Mouse (Mus musculus): ENCODE results near the gene F10. TPM values are rescaled to one million over a fixed set of nuclear protein-coding genes. Genes with fewer than 3 reads are reported as not detected.
A peak's percentile ranks its signal among the peaks of the same experiment; 100 is the strongest.

Gene F10
- polyA plus RNA-seq (2015; fragmentation: Nextera tagmentation; extraction: Ambion mirVana): 0.28 and 0.68 TPM in 2 replicates

DNA sequence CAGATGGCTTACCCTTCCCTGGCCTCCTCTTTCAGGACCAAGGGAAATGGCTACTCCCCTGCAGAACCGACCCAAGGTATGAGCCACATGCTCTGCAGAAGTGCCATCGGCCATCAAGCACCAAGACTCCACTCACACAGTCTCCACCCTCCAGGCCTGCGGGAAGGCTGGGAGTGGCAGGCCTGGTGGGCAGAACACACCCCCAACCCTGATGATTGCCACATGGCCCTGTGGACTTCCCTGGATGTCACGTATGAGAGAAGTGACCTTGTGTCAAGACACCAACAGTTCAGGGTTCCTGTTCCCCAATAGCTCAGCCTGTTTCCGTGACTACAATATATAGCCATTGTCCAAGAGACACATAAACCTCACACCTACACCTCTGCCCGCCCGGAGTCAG, at the start of gene F10:
Gene F10, plus strand, starts transcription at position 294 of the 400 bp plus-strand sequence.
- Histone ChIP-seq H3K27ac (no peak within 1 kb of the TSS), H3K36me3 (no peaks in the 10 kb centered on the region), H3K4me1 (no peaks in the 10 kb centered on the region), H3K27me3 (no peaks in the 10 kb centered on the region), H3K9me3 (no peaks in the 10 kb centered on the region), H3K4me2 (replicated peaks) (no peak within 1 kb of the TSS), H3K4me3 (no peak within 1 kb of the TSS), H3K9ac (no peak within 1 kb of the TSS; the same call in 1 of the 2 replicates)
- 51% methylated on average over 7 of the region's 7 CpGs for WGBS
- ATAC-seq (ENCODE audit: low FRiP score, low read depth): no peak

DNA sequence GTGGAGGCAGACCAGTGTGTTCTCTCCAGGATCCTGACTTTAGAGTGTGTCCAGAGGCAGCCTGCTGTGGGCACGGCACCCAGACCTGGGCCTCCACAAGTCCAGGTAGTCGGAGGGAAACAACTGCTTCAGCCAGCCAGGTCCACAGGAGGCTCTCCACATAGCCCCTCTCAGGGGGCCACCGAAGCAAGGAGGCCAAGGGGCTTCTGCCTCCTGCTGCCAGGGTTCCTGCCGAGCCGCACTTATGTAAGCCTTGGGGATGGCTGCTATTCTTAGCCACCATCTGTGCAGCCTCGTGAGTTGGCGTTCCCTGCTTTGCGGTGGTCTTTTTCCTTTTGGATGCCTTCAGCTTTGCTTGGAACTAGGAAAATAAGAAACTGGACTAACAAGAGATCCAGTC, 49.5 kb upstream of the F10 start:
- no peak for ATAC-seq (ENCODE audit: low FRiP score, low read depth)
- no peak overlapping the region for H3K4me3 ChIP-seq
- H3K4me2 ChIP-seq (replicated peaks): no peak overlapping the region
- WGBS: 71% methylated on average over 8 of the region's 8 CpGs
- no peak overlapping the region for H3K9ac ChIP-seq
- no peaks in the 10 kb centered on the region for H3K9me3 ChIP-seq
- no peaks in the 10 kb centered on the region for H3K4me1 ChIP-seq
- H3K27me3 ChIP-seq: no peaks in the 10 kb centered on the region
- peaks cover 17% of the 10 kb centered on the region for H3K36me3 ChIP-seq
- no peak overlapping the region for H3K27ac ChIP-seq

DNA sequence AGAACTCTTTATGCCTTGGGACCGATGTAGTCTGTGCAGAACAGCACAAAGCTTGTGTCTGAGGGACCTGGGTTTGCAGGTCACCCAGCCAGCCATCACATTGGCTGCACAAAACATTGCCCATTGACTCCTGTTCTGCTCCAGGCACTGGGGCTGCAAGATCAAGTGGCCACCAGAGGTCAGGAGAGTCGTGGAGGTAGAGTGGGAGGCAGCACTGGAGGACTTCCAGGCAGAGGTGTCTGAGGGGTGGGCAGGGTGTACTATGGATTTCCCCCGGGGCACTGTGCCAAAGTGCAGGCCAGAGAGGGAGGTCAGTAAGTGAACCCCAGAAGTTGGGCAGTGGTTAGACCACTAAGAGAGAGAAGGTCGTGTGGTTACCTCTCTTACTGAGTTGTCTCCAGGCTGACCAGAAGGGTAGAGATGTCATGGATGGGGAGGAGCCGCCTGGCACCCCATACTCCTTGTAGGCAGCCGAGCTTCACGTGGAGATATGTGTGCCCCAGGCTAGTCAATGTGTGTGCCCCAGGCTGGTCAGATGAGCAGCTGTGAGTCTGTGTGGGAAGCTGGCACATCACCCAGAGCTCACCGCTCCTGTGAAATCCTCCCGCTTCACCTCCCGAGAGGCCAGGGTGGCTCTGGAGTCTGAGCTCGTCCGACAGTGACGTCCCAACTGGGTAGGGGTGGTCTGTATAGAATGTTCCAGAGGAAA, 48.2 kb upstream of the F10 start:
- H3K9me3 ChIP-seq: no peaks in the 10 kb centered on the region
- no peak overlapping the region for H3K4me2 ChIP-seq (replicated peaks)
- 79% methylated on average over 13 of the region's 13 CpGs for WGBS
- H3K4me1 ChIP-seq: no peaks in the 10 kb centered on the region
- peaks cover 23% of the 10 kb centered on the region for H3K36me3 ChIP-seq
- H3K4me3 ChIP-seq: no peak overlapping the region
- H3K27ac ChIP-seq: no peak overlapping the region
- H3K9ac ChIP-seq: no peak overlapping the region
- no peak for ATAC-seq (ENCODE audit: low FRiP score, low read depth)
- no peaks in the 10 kb centered on the region for H3K27me3 ChIP-seq

DNA sequence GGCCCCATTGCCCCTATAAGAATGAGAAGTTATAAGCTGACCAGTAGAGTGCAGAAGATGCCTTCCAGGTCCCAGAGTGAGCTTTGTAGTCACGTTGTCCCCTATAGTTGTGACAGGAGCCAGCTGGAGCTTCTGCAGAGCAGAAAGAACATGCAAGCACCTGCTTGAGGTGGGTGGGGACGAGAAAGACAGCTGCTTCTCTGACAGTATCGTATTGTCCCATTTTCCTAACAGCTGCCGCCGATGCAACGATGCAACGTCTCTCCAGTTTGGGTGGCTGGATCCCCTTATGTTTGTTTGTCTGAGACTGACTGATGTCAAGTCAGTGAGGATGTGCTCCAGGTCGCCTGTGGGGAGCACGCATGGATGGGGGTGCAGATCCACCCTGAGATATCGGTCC, 45.7 kb upstream of the F10 start:
- Histone ChIP-seq H3K9me3 (no peaks in the 10 kb centered on the region), H3K36me3 (peaks cover 9% of the 10 kb centered on the region), H3K4me3 (no peak overlapping the region), H3K4me1 (peaks cover 17% of the 10 kb centered on the region), H3K4me2 (replicated peaks) (no peak overlapping the region), H3K9ac (no peak overlapping the region), H3K27ac (no peak overlapping the region), H3K27me3 (no peaks in the 10 kb centered on the region)
- 68% methylated on average over 10 of the region's 10 CpGs for WGBS
- no peak for ATAC-seq (ENCODE audit: low FRiP score, low read depth)

DNA sequence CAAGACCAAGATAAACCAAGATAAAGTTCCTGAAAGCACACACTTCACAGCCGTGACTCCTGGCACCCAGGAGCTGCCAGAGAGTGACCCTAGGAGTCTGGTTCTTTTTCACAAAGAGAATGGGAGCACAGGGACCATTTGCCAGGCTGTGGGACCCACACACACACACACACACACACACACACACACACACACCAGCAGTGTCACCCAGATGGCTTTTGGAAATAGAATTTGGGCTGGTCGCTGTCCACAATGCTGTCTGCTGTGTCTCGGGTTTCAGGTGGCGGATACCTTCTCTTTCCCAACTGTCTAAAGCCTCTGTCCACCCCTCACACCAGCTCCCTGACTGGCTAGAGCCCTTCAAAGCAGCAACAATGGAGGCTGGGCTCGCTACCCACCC, 42.6 kb upstream of the F10 start:
- H3K9ac ChIP-seq: no peak overlapping the region
- H3K9me3 ChIP-seq: no peaks in the 10 kb centered on the region
- WGBS: 76% methylated on average over 5 of the region's 5 CpGs
- peaks cover 32% of the 10 kb centered on the region for H3K4me1 ChIP-seq
- peaks cover 27% of the 10 kb centered on the region for H3K36me3 ChIP-seq
- no peak overlapping the region for H3K27ac ChIP-seq
- no peaks in the 10 kb centered on the region for H3K27me3 ChIP-seq
- no peak overlapping the region for H3K4me2 ChIP-seq (replicated peaks)
- H3K4me3 ChIP-seq: no peak overlapping the region
- ATAC-seq (ENCODE audit: low FRiP score, low read depth): no peak

DNA sequence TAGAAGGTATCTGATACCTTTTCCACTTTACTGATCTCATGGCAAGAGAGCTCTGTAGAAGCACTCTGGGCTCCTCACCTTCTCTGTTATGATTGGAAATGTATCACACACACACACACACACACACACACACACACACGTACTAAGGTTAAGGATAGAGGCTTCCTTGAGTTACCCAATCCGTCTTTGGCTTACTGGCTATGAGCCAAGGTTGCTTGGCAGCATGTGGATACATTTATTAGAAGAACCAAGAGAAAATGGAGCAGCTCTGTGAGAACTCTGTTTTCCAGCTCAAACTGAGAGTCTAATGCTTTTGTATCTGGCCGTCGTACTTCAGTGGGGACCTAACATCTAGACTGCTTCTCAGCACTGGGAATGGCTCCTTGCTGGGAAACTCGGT, 41.6 kb upstream of the F10 start:
- Histone ChIP-seq H3K9me3 (no peaks in the 10 kb centered on the region), H3K4me2 (replicated peaks) (no peak overlapping the region), H3K27me3 (no peaks in the 10 kb centered on the region), H3K27ac (peak overlapping the region; percentile 63; the same call in 1 of the 2 replicates), H3K4me3 (no peak overlapping the region), H3K36me3 (peaks cover 37% of the 10 kb centered on the region), H3K4me1 (peaks cover 32% of the 10 kb centered on the region), H3K9ac (no peak overlapping the region)
- no peak for ATAC-seq (ENCODE audit: low FRiP score, low read depth)
- WGBS: 56% methylated on average over 5 of the region's 5 CpGs

DNA sequence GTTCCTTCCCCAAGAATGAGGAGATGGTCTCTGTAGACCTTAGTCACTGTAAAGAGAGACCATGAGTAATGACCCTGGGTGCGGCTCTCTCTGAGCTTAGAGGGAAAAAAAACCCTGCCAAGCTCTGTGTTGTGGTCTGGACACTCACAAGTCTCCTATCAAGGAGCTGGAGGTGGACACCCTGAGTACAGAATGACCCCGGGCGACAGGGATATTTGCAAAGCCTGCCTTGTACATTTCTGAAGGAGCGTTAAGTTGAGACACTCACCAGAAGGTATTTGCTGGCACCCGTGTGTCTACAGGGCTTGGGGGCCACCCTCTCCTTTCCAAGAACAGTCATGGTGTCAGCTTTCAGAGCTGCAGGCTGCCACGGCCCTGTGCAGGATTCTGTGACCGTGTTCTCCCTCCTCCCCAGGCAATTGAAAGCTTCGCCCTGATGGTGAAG, 40.3 kb upstream of the F10 start:
- peak overlapping the region; percentile 63; the same call in 1 of the 2 replicates for H3K27ac ChIP-seq
- ATAC-seq (ENCODE audit: low FRiP score, low read depth): peak; percentile 74; the same call in 1 of the 2 replicates
- peaks cover 32% of the 10 kb centered on the region for H3K4me1 ChIP-seq
- no peak overlapping the region for H3K4me3 ChIP-seq
- H3K36me3 ChIP-seq: peaks cover 50% of the 10 kb centered on the region
- WGBS: 17% methylated on average over 8 of the region's 8 CpGs
- peak overlapping the region; percentile 31; the same call in 1 of the 2 replicates for H3K9ac ChIP-seq
- H3K27me3 ChIP-seq: no peaks in the 10 kb centered on the region
- H3K9me3 ChIP-seq: no peaks in the 10 kb centered on the region
- H3K4me2 ChIP-seq (replicated peaks): 0 out of 2 replicates have a peak overlapping the region, but pooled peaks have one; percentile 11

DNA sequence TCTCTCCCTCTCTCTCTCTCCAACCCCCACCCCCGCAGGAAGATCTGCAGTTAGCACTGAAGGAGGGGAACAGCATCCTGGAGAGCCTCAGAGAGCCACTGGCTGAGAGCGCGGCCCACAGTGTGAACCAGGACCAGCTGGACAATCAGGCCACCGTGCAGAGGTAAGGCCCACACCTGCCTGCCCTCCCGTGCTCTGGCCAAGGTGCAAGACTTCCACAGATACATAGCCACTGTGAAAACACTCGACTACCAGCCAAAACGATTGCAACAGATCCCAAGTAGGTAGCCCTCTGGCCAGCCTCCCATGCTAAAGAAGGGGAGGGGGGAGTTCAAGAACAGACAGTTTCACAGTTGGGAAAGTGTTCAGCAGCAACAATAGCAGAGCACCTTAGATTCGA, 38.8 kb upstream of the F10 start:
- no peaks in the 10 kb centered on the region for H3K9me3 ChIP-seq
- H3K36me3 ChIP-seq: peaks cover 64% of the 10 kb centered on the region
- H3K27me3 ChIP-seq: no peaks in the 10 kb centered on the region
- H3K4me2 ChIP-seq (replicated peaks): no peak overlapping the region
- 75% methylated on average over 7 of the region's 8 CpGs for WGBS
- no peak overlapping the region for H3K27ac ChIP-seq
- no peak for ATAC-seq (ENCODE audit: low FRiP score, low read depth)
- peaks cover 32% of the 10 kb centered on the region for H3K4me1 ChIP-seq
- H3K4me3 ChIP-seq: no peak overlapping the region
- no peak overlapping the region for H3K9ac ChIP-seq

DNA sequence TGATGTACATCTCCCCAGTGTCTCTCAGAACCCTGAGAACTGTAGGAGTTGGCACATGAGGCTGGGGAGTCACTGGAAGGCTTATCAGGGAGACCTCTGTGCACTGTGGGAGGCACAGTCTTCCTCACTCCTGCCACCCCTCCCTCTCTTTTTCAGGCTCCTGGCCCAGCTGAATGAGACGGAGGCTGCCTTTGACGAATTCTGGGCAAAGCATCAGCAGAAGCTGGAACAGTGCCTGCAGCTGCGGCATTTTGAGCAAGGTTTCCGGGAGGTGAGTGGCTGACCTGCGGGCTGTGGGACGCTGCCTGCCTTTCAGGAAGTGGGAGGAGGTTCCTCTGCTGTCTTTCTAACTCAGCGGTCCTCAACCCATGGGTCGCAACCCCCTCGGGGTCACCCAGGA, 37.3 kb upstream of the F10 start:
- Histone ChIP-seq H3K27me3 (no peaks in the 10 kb centered on the region), H3K4me1 (peaks cover 29% of the 10 kb centered on the region), H3K27ac (no peak overlapping the region), H3K4me2 (replicated peaks) (no peak overlapping the region), H3K9ac (no peak overlapping the region), H3K36me3 (peaks cover 71% of the 10 kb centered on the region), H3K4me3 (no peak overlapping the region), H3K9me3 (no peaks in the 10 kb centered on the region)
- 76% methylated on average over 9 of the region's 9 CpGs for WGBS
- no peak for ATAC-seq (ENCODE audit: low FRiP score, low read depth)

DNA sequence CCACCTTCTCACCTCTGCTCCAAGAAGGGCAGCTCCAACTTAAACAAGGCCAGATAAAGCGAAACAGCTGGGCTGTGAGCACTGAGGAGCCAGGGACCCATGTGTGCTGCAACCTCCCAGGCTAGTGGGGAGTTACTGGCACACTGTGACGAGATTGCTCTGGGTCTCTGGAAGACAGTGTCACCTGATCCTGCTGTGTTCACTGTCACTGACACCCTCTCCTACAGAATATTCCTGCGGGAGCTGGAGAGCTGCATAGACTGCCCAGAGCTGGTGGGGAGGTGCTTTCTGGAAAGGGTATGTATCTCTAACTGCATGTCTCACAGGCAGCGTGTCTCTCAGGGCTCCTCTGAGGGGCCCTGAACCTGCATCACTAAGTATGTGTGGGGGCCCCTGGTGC, 29.6 kb upstream of the F10 start:
- Histone ChIP-seq H3K27ac (no peak overlapping the region), H3K9ac (0 out of 2 replicates have a peak overlapping the region, but pooled peaks have one; percentile 4), H3K4me3 (no peak overlapping the region), H3K9me3 (peaks cover 10% of the 10 kb centered on the region), H3K36me3 (peaks cover 95% of the 10 kb centered on the region), H3K4me1 (no peaks in the 10 kb centered on the region), H3K4me2 (replicated peaks) (no peak overlapping the region), H3K27me3 (no peaks in the 10 kb centered on the region)
- 54% methylated on average over 4 of the region's 4 CpGs for WGBS
- ATAC-seq (ENCODE audit: low FRiP score, low read depth): no peak

DNA sequence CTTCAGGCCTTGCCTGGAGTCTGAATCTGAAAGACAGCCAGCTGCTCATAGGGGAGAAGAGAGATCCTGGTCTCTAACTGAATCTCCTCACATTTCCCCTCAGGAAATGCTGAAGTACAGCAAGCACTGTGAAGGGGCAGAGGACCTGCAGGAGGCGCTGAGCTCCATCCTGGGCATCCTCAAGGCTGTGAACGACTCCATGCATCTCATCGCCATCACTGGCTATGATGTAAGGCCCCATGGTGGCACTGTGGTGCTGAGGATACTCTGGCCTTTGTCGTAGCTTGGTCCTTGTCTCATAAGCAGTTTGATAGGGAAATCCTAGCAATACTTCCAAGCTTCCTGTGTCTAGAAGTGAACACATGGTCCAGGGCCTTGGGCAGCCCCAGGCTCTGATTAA, 26.8 kb upstream of the F10 start:
- peaks cover 94% of the 10 kb centered on the region for H3K36me3 ChIP-seq
- peaks cover 10% of the 10 kb centered on the region for H3K9me3 ChIP-seq
- H3K4me1 ChIP-seq: no peaks in the 10 kb centered on the region
- 60% methylated on average over 4 of the region's 4 CpGs for WGBS
- no peak overlapping the region for H3K9ac ChIP-seq
- H3K27me3 ChIP-seq: no peaks in the 10 kb centered on the region
- H3K4me3 ChIP-seq: no peak overlapping the region
- no peak for ATAC-seq (ENCODE audit: low FRiP score, low read depth)
- H3K4me2 ChIP-seq (replicated peaks): no peak overlapping the region
- no peak overlapping the region for H3K27ac ChIP-seq

DNA sequence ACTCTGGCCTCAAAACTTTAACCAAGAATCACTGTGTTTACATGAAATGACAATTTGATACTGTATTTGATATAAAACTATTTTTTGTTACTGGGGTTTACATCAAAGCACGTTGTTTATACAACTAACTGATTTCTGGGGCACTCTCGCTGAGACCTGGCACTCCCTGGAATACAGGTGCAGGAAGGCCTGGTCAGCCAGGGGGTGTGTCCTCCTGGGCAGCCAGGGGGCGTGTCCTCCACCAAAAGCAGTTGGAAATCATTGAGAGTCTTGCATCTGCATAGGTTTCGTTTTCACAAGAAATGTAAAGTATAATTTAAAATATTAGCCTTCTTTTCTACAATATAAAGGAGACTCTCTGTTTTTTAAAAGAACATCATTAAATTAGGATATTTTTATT, 17.5 kb upstream of the F10 start:
- Histone ChIP-seq H3K27ac (no peak overlapping the region), H3K4me2 (replicated peaks) (no peak overlapping the region), H3K9ac (no peak overlapping the region), H3K4me3 (no peak overlapping the region), H3K36me3 (peaks cover 48% of the 10 kb centered on the region), H3K27me3 (no peaks in the 10 kb centered on the region), H3K9me3 (no peaks in the 10 kb centered on the region), H3K4me1 (no peaks in the 10 kb centered on the region)
- ATAC-seq (ENCODE audit: low FRiP score, low read depth): no peak
- WGBS: 50% methylated on average over 4 of the region's 4 CpGs

DNA sequence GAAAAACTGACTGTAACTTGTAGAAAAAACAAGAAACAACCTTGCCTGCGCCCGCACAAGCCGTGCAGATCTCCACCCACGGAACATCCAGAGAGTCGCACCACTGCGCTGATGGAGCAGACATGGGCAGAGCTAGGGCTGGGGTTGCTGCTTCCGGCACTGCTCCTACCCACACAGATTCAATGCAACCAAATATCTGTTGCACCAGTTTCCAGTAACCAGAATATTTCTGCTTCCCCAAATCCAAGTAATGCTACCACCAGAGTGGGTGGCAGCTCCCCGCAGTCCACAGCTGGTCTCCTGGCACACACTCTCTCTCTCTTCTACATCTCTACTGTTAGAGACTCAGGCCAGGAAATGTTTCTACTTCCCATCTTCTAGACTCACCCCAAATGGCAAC, 15.3 kb upstream of the F10 start:
- H3K9ac ChIP-seq: no peak overlapping the region
- no peaks in the 10 kb centered on the region for H3K4me1 ChIP-seq
- no peak for ATAC-seq (ENCODE audit: low FRiP score, low read depth)
- H3K27me3 ChIP-seq: no peaks in the 10 kb centered on the region
- no peak overlapping the region for H3K27ac ChIP-seq
- H3K9me3 ChIP-seq: no peaks in the 10 kb centered on the region
- H3K4me2 ChIP-seq (replicated peaks): no peak overlapping the region
- H3K36me3 ChIP-seq: peaks cover 31% of the 10 kb centered on the region
- WGBS: 96% methylated on average over 8 of the region's 8 CpGs
- H3K4me3 ChIP-seq: no peak overlapping the region
